Mouse (Mus musculus): ENCODE measurements at regions not wholly inside any gene's neighbourhood (a gene's known extent, or its start where the extent isn't known, plus 50 kb on each side); places are given as distances from the start of the nearest gene placed in this dataset.

- no peak for DNase-seq (ENCODE audit: low spot score in 2 of 2)
Measured at GRCm38 (mm10) chr17:76205082-76205481, 653.3 kb upstream of the Fam98a start.

- no peak for DNase-seq (ENCODE audit: low spot score in 2 of 2)
Measured at GRCm38 (mm10) chr17:76184813-76185212, 633.1 kb upstream of the Fam98a start.

- DNase-seq (ENCODE audit: low spot score in 2 of 2), result no peak
Measured at GRCm38 (mm10) chr17:76136660-76137495, 585.1 kb upstream of the Fam98a start.

- no peak for DNase-seq (ENCODE audit: low spot score in 2 of 2)
Measured at GRCm38 (mm10) chr17:76134030-76134429, 582.3 kb upstream of the Fam98a start.

- no peak for DNase-seq (ENCODE audit: low spot score in 2 of 2)
Measured at GRCm38 (mm10) chr17:76125260-76125659, 573.5 kb upstream of the Fam98a start.

GRCm38 (mm10) chr17:76111315-76112195 lies 559.8 kb upstream of the Fam98a start:
- no peak for DNase-seq (ENCODE audit: low spot score in 2 of 2)

- DNase-seq (ENCODE audit: low spot score in 2 of 2), result no peak
Measured at GRCm38 (mm10) chr17:76110856-76111255, 559.1 kb upstream of the Fam98a start.

GRCm38 (mm10) chr17:76083536-76083935 lies 531.8 kb upstream of the Fam98a start:
- no peak for DNase-seq (ENCODE audit: low spot score in 2 of 2)

GRCm38 (mm10) chr17:76081780-76082179 lies 530.0 kb upstream of the Fam98a start:
- DNase-seq (ENCODE audit: low spot score in 2 of 2), result no peak

GRCm38 (mm10) chr17:76046438-76046837 lies 494.7 kb upstream of the Fam98a start:
- no peak for DNase-seq (ENCODE audit: low spot score in 2 of 2)

- DNase-seq (ENCODE audit: low spot score in 2 of 2), result no peak
Measured at GRCm38 (mm10) chr17:76032710-76033109, 481.0 kb upstream of the Fam98a start.

GRCm38 (mm10) chr17:76008011-76008410 lies 456.3 kb upstream of the Fam98a start:
- no peak for DNase-seq (ENCODE audit: low spot score in 2 of 2)

GRCm38 (mm10) chr17:76002836-76003235 lies 451.1 kb upstream of the Fam98a start:
- DNase-seq (ENCODE audit: low spot score in 2 of 2), result no peak

GRCm38 (mm10) chr17:75961371-75961770 lies 409.6 kb upstream of the Fam98a start:
- DNase-seq (ENCODE audit: low spot score in 2 of 2), result no peak

GRCm38 (mm10) chr17:75936686-75937380 lies 385.1 kb upstream of the Fam98a start:
- no peak for DNase-seq (ENCODE audit: low spot score in 2 of 2)

- DNase-seq (ENCODE audit: low spot score in 2 of 2), result no peak
Measured at GRCm38 (mm10) chr17:75931022-75931421, 379.3 kb upstream of the Fam98a start.

GRCm38 (mm10) chr17:75920240-75920639 lies 368.5 kb upstream of the Fam98a start:
- no peak for DNase-seq (ENCODE audit: low spot score in 2 of 2)

GRCm38 (mm10) chr17:75917020-75917419 lies 365.3 kb upstream of the Fam98a start:
- DNase-seq (ENCODE audit: low spot score in 2 of 2), result no peak

- DNase-seq (ENCODE audit: low spot score in 2 of 2), result no peak
Measured at GRCm38 (mm10) chr17:75916590-75916989, 364.8 kb upstream of the Fam98a start.

- no peak for DNase-seq (ENCODE audit: low spot score in 2 of 2)
Measured at GRCm38 (mm10) chr17:75915256-75915655, 363.5 kb upstream of the Fam98a start.

GRCm38 (mm10) chr17:75907085-75907484 lies 355.3 kb upstream of the Fam98a start:
- DNase-seq (ENCODE audit: low spot score in 2 of 2), result no peak

GRCm38 (mm10) chr17:75906643-75907042 lies 354.9 kb upstream of the Fam98a start:
- no peak for DNase-seq (ENCODE audit: low spot score in 2 of 2)

All from natural killer cell, adult 2 months (primary cell).